Mouse (Mus musculus): Measurements from ENCODE around the gene Ceacam16. TPM values are rescaled to one million over a fixed set of nuclear protein-coding genes. Genes with fewer than 3 reads are reported as not detected.

Ceacam16 gene
- polyA plus RNA-seq, 2 experiments = 0.11 TPM; not detected in 1

- DNase-seq (ENCODE audit: low spot score) (no peak), ATAC-seq (ENCODE audit: low FRiP score, low read depth) (peak; percentile 38)
- Histone ChIP-seq H3K4me1 (ENCODE audit: control insufficient read depth, insufficient read depth, low read length) (peaks cover 8% of the 10 kb centered on the region; the same call in 1 of the 2 replicates), H3K4me2 (replicated peaks; ENCODE audit: low read depth, low read length, severe bottlenecking) (peak overlapping the region; percentile 35), H3K27me3 (ENCODE audit: control insufficient read depth, insufficient read depth, low read length) (peaks cover 45% of the 10 kb centered on the region), H3K27ac (replicated peaks; ENCODE audit: low read depth, low read length) (no peak overlapping the region), H3K9me3 (ENCODE audit: control insufficient read depth, low read length) (no peaks in the 10 kb centered on the region), H3K9ac (ENCODE audit: low read depth, low read length, severe bottlenecking) (no peak overlapping the region), H3K36me3 (ENCODE audit: control insufficient read depth, insufficient read depth, low read length) (no peaks in the 10 kb centered on the region), H3K4me3 (replicated peaks; ENCODE audit: low read length) (peak overlapping the region; percentile 26)
- 5% methylated on average over 27 of the region's 27 CpGs for WGBS
- TF ChIP-seq POLR2A (IDR thresholded peaks at IDR 0.05; ENCODE audit: borderline replicate concordance, extremely low read depth, insufficient read depth, insufficient read length) = no peak
These were observed 51.7 kb downstream of the Ceacam16 start for GRCm38 (mm10) chr7:19809369-19809768.

DNA sequence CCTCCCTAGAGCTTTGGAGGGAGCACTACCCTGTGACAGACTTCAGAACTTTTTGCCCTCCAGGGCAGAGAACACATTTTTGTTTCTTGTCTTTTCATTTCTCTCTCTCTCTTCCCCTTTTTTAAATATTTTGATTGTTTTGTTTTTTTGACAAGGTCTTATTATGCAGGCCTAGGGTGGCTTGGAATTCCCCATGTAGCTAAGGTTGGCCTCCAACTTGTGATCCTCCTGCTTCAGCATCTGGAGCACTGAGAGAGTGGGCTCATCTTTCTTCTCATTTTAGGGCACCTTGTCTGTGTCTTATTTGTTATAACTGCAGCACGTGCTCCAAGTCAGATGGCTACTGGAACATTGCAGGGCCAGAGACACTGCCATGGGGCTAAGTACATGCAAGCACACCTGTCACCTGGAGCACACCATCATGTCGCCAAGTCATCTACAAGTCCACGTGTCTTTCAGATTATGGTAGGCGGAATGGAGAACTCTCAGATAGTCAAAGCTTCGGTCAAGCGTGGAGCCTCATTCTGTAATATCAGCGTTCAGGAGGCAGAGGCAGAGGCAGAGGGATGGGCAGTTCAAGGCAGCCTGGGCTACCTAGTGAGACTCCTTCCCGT is 54.6 kb downstream of the Ceacam16 start:
- DNase-seq (ENCODE audit: low spot score) (no peak), ATAC-seq (ENCODE audit: low FRiP score, low read depth) (no peak)
- H3K9ac ChIP-seq (ENCODE audit: low read depth, low read length, severe bottlenecking) = no peak overlapping the region
- H3K9me3 ChIP-seq (ENCODE audit: control insufficient read depth, low read length) = no peaks in the 10 kb centered on the region
- peaks cover 34% of the 10 kb centered on the region for H3K27me3 ChIP-seq (ENCODE audit: control insufficient read depth, insufficient read depth, low read length)
- H3K4me1 ChIP-seq (ENCODE audit: control insufficient read depth, insufficient read depth, low read length) = peaks cover 8% of the 10 kb centered on the region; the same call in 1 of the 2 replicates
- no peaks in the 10 kb centered on the region for H3K36me3 ChIP-seq (ENCODE audit: control insufficient read depth, insufficient read depth, low read length)
- TF ChIP-seq POLR2A (IDR thresholded peaks at IDR 0.05; ENCODE audit: borderline replicate concordance, extremely low read depth, insufficient read depth, insufficient read length) = no peak
- H3K4me2 ChIP-seq (replicated peaks; ENCODE audit: low read depth, low read length, severe bottlenecking) = no peak overlapping the region
- no peak overlapping the region for H3K4me3 ChIP-seq (replicated peaks; ENCODE audit: low read length)
- 82% methylated on average over 8 of the region's 8 CpGs for WGBS
- no peak overlapping the region for H3K27ac ChIP-seq (replicated peaks; ENCODE audit: low read depth, low read length)

- 20% methylated on average over 7 of the region's 7 CpGs for WGBS
- DNase-seq (ENCODE audit: low spot score) = peak; percentile 63
- no peaks in the 10 kb centered on the region for H3K36me3 ChIP-seq (ENCODE audit: control insufficient read depth, insufficient read depth, low read length)
These were observed 58.1 kb downstream of the Ceacam16 start for GRCm38 (mm10) chr7:19802995-19803394.

More at GRCm38 (mm10) chr7:19802995-19803394, 58.1 kb downstream of the Ceacam16 start:
- H3K9me3 ChIP-seq (ENCODE audit: control insufficient read depth, low read length) = no peaks in the 10 kb centered on the region
- H3K4me2 ChIP-seq (replicated peaks; ENCODE audit: low read depth, low read length, severe bottlenecking) = no peak overlapping the region
- H3K27me3 ChIP-seq (ENCODE audit: control insufficient read depth, insufficient read depth, low read length) = no peaks in the 10 kb centered on the region
- no peak overlapping the region for H3K27ac ChIP-seq (replicated peaks; ENCODE audit: low read depth, low read length)
- H3K4me3 ChIP-seq (replicated peaks; ENCODE audit: low read length) = no peak overlapping the region
- no peak overlapping the region for H3K9ac ChIP-seq (ENCODE audit: low read depth, low read length, severe bottlenecking)
- no peaks in the 10 kb centered on the region for H3K4me1 ChIP-seq (ENCODE audit: control insufficient read depth, insufficient read depth, low read length)
- TF ChIP-seq POLR2A (IDR thresholded peaks at IDR 0.05; ENCODE audit: borderline replicate concordance, extremely low read depth, insufficient read depth, insufficient read length) = peak; percentile 26; the same call in 1 of the 2 replicates
- ATAC-seq (ENCODE audit: low FRiP score, low read depth) = no peak

Other genes starting within 250 kb of the Ceacam16 start
- gene Relb, start 231.9 kb downstream of the Ceacam16 start, polyA plus RNA-seq (2012; rRNA removed) = 13.4 and 15.7 TPM in 2 replicates
- 9.8 and 10.5 TPM in 2 replicates for gene Relb, start 231.9 kb downstream of the Ceacam16 start, polyA plus RNA-seq (2014; fragmentation: Nextera tagmentation; extraction: Ambion mirVana)
- 68.8 and 85.9 TPM in 2 replicates for gene Clptm1, start 196.3 kb downstream of the Ceacam16 start, polyA plus RNA-seq (2012; rRNA removed)
- gene Clptm1, start 196.3 kb downstream of the Ceacam16 start, polyA plus RNA-seq (2014; fragmentation: Nextera tagmentation; extraction: Ambion mirVana) = 90.2 and 95.4 TPM in 2 replicates
- gene Apoc2, start 183.4 kb downstream of the Ceacam16 start, polyA plus RNA-seq (2012; rRNA removed) = 1.2 and 1.4 TPM in 2 replicates
- gene Apoc2, start 183.4 kb downstream of the Ceacam16 start, polyA plus RNA-seq (2014; fragmentation: Nextera tagmentation; extraction: Ambion mirVana) = 1.5 TPM in 1 of 2 replicates, not detected in the other
- not detected in 2 replicates for gene Gm44805, start 179.9 kb downstream of the Ceacam16 start, polyA plus RNA-seq (2012; rRNA removed)
- not detected in 2 replicates for gene Gm44805, start 179.9 kb downstream of the Ceacam16 start, polyA plus RNA-seq (2014; fragmentation: Nextera tagmentation; extraction: Ambion mirVana)
- gene Apoc4, start 179.8 kb downstream of the Ceacam16 start, polyA plus RNA-seq (2012; rRNA removed) = 0.14 TPM in 1 of 2 replicates, not detected in the other
- gene Apoc4, start 179.8 kb downstream of the Ceacam16 start, polyA plus RNA-seq (2014; fragmentation: Nextera tagmentation; extraction: Ambion mirVana) = not detected in 2 replicates
- 9.1 and 16.4 TPM in 2 replicates for gene Apoc1, start 168.6 kb downstream of the Ceacam16 start, polyA plus RNA-seq (2012; rRNA removed)
- gene Apoc1, start 168.6 kb downstream of the Ceacam16 start, polyA plus RNA-seq (2014; fragmentation: Nextera tagmentation; extraction: Ambion mirVana) = 30.7 and 36.5 TPM in 2 replicates
- gene Apoe, start 162.1 kb downstream of the Ceacam16 start, polyA plus RNA-seq (2012; rRNA removed) = 365 and 376 TPM in 2 replicates
- 413 and 469 TPM in 2 replicates for gene Apoe, start 162.1 kb downstream of the Ceacam16 start, polyA plus RNA-seq (2014; fragmentation: Nextera tagmentation; extraction: Ambion mirVana)
- 101 and 123 TPM in 2 replicates for gene Tomm40, start 145.9 kb downstream of the Ceacam16 start, polyA plus RNA-seq (2012; rRNA removed)
- gene Tomm40, start 145.9 kb downstream of the Ceacam16 start, polyA plus RNA-seq (2014; fragmentation: Nextera tagmentation; extraction: Ambion mirVana) = 124 and 129 TPM in 2 replicates
- 58.9 and 72.1 TPM in 2 replicates for gene Nectin2, start 110.8 kb downstream of the Ceacam16 start, polyA plus RNA-seq (2012; rRNA removed)
- 71.3 and 80.8 TPM in 2 replicates for gene Nectin2, start 110.8 kb downstream of the Ceacam16 start, polyA plus RNA-seq (2014; fragmentation: Nextera tagmentation; extraction: Ambion mirVana)
- gene Bcam, start 90.3 kb downstream of the Ceacam16 start, polyA plus RNA-seq (2012; rRNA removed) = 94.3 and 108 TPM in 2 replicates
- 114 and 116 TPM in 2 replicates for gene Bcam, start 90.3 kb downstream of the Ceacam16 start, polyA plus RNA-seq (2014; fragmentation: Nextera tagmentation; extraction: Ambion mirVana)
- 5.2 and 5.9 TPM in 2 replicates for gene Cblc, start 64.5 kb downstream of the Ceacam16 start, polyA plus RNA-seq (2012; rRNA removed)
- gene Cblc, start 64.5 kb downstream of the Ceacam16 start, polyA plus RNA-seq (2014; fragmentation: Nextera tagmentation; extraction: Ambion mirVana) = 7.5 and 8.6 TPM in 2 replicates
- 5.5 and 7.6 TPM in 2 replicates for gene Bcl3, start 38.5 kb downstream of the Ceacam16 start, polyA plus RNA-seq (2012; rRNA removed)
- gene Bcl3, start 38.5 kb downstream of the Ceacam16 start, polyA plus RNA-seq (2014; fragmentation: Nextera tagmentation; extraction: Ambion mirVana) = 3.1 and 4.7 TPM in 2 replicates
- 0.12 and 0.13 TPM in 2 replicates for gene Gm19345, start 9.3 kb downstream of the Ceacam16 start, polyA plus RNA-seq (2012; rRNA removed)
- not detected in 2 replicates for gene Gm19345, start 9.3 kb downstream of the Ceacam16 start, polyA plus RNA-seq (2014; fragmentation: Nextera tagmentation; extraction: Ambion mirVana)
- 2.1 and 2.2 TPM in 2 replicates for gene Ceacam19, start 26.7 kb upstream of the Ceacam16 start, polyA plus RNA-seq (2012; rRNA removed)
- 3.4 and 4.9 TPM in 2 replicates for gene Ceacam19, start 26.7 kb upstream of the Ceacam16 start, polyA plus RNA-seq (2014; fragmentation: Nextera tagmentation; extraction: Ambion mirVana)
- 17.2 and 18.2 TPM in 2 replicates for gene Pvr, start 59.9 kb upstream of the Ceacam16 start, polyA plus RNA-seq (2012; rRNA removed)
- 7.7 and 9.4 TPM in 2 replicates for gene Pvr, start 59.9 kb upstream of the Ceacam16 start, polyA plus RNA-seq (2014; fragmentation: Nextera tagmentation; extraction: Ambion mirVana)
- 0.09 and 0.17 TPM in 2 replicates for gene Igsf23, start 89.5 kb upstream of the Ceacam16 start, polyA plus RNA-seq (2012; rRNA removed)
- 0.23 and 0.30 TPM in 2 replicates for gene Igsf23, start 89.5 kb upstream of the Ceacam16 start, polyA plus RNA-seq (2014; fragmentation: Nextera tagmentation; extraction: Ambion mirVana)
- gene Ceacam20, start 104.1 kb upstream of the Ceacam16 start, polyA plus RNA-seq (2012; rRNA removed) = 0.04 TPM in 1 of 2 replicates, not detected in the other
- not detected in 2 replicates for gene Ceacam20, start 104.1 kb upstream of the Ceacam16 start, polyA plus RNA-seq (2014; fragmentation: Nextera tagmentation; extraction: Ambion mirVana)
- gene Nlrp9b, start 130.2 kb upstream of the Ceacam16 start, polyA plus RNA-seq (2012; rRNA removed) = not detected in 2 replicates
- not detected in 2 replicates for gene Nlrp9b, start 130.2 kb upstream of the Ceacam16 start, polyA plus RNA-seq (2014; fragmentation: Nextera tagmentation; extraction: Ambion mirVana)
- gene Vmn1r91, start 238.4 kb upstream of the Ceacam16 start, polyA plus RNA-seq (2012; rRNA removed) = not detected in 2 replicates
- not detected in 2 replicates for gene Vmn1r91, start 238.4 kb upstream of the Ceacam16 start, polyA plus RNA-seq (2014; fragmentation: Nextera tagmentation; extraction: Ambion mirVana)